In genomic region chr13:112678154-112678553, GRCm38 (mm10) we compare ENCODE assay signal across 11 mouse cellular contexts. TPM values are rescaled to one million over a fixed set of nuclear protein-coding genes. Genes with fewer than 3 reads are reported as not detected.
DNase-seq lines count a peak whose midpoint lies in the region; ATAC-seq and TF ChIP-seq lines count a peak whose summit lies in the region.
"Had no signal": no experiment of that assay in that cellular context is flagged by ENCODE, and none has a peak within 500 bp of the region (broad histone marks: within the 10 kb centered on the region; RNA-seq: fewer than 3 reads in every experiment).

No protein-coding gene starts in this region.

- no peak overlapping the region for H3K4me2 ChIP-seq in limb, embryonic 11.5 days (ENCODE audit: low read depth, severe bottlenecking)
- no peak overlapping the region for H3K4me2 ChIP-seq in CH12.LX (ENCODE audit: insufficient read depth, low read depth, poor library complexity, severe bottlenecking)
- H3K4me2 ChIP-seq in liver, postnatal 0 days (ENCODE audit: low read depth, low read length): no peak overlapping the region

- TF ChIP-seq CTCF in CH12.LX (conservative IDR thresholded peaks at IDR 0.05 in 1 of 2, IDR thresholded peaks at IDR 0.05 in 1 of 2; ENCODE audit: low read depth in 2 of 2, low read length in 2 of 2): peak in 1 of 2 experiments; percentile 50; a peak in 2 of 4 replicates
- peak; percentile 53 for TF ChIP-seq CTCF in liver, postnatal 0 days (IDR thresholded peaks at IDR 0.05; ENCODE audit: low read depth)

- no peak for TF ChIP-seq EP300 in CH12.LX (IDR thresholded peaks at IDR 0.05; ENCODE audit: low read length)
- no peak for TF ChIP-seq EP300 in liver, postnatal 0 days (IDR thresholded peaks at IDR 0.05; ENCODE audit: low read depth)

- no peaks in the 10 kb centered on the region for H3K4me1 ChIP-seq in limb, embryonic 11.5 days (ENCODE audit: control insufficient read depth, insufficient read depth, low read length)
- H3K4me1 ChIP-seq in limb, embryonic 10.5 days: no peaks in the 10 kb centered on the region
- H3K4me1 ChIP-seq in CH12.LX (ENCODE audit: control insufficient read depth in 1 of 2, insufficient read depth in 2 of 2): peaks cover 0 to 23% of the 10 kb centered on the region in 2 experiments; a peak in 2 of 4 replicates
- H3K4me1 ChIP-seq in liver, postnatal 0 days (ENCODE audit: insufficient read depth): no peaks in the 10 kb centered on the region

- H3K9ac ChIP-seq in limb, embryonic 11.5 days (ENCODE audit: low read length): no peak overlapping the region
- H3K9ac ChIP-seq in CH12.LX (ENCODE audit: insufficient read depth, low read depth): no peak overlapping the region
- H3K9ac ChIP-seq in liver, postnatal 0 days (replicated peaks): no peak overlapping the region

- no peaks in the 10 kb centered on the region for H3K27me3 ChIP-seq in limb, embryonic 11.5 days (ENCODE audit: control insufficient read depth, insufficient read depth, low read length)
- no peaks in the 10 kb centered on the region for H3K27me3 ChIP-seq in limb, embryonic 10.5 days (ENCODE audit: low read depth, poor library complexity, severe bottlenecking)
- no peaks in the 10 kb centered on the region for H3K27me3 ChIP-seq in CH12.LX (replicated peaks)
- no peaks in the 10 kb centered on the region for H3K27me3 ChIP-seq in liver, postnatal 0 days (ENCODE audit: insufficient read depth, low read length)

- in situ Hi-C loops in CH12.LX (cut with MboI; ENCODE audit: low pct_ligation_motif_present, low pct_unique_long_range_greater_than_20kb, low sequenced_read_pairs): loop anchor here (10.0 kb wide), 2 partner anchors 197 to 357 kb away; partner anchors contain the start of gene Cdc20b

- DNase-seq in limb, embryonic 11.5 days (ENCODE audit: low spot score): peak; percentile 25
- DNase-seq in limb, embryonic 10.5 days (ENCODE audit: low spot score): no peak
- DNase-seq in CH12.LX (ENCODE audit: extremely low read depth) (peak; percentile 42), MEL-GATA-1-ER (ENCODE audit: extremely low read depth, low read depth) (peak; percentile 29)
- DNase-seq in liver, postnatal 0 days: peak; percentile 34
- no peak for DNase-seq in urinary bladder, postnatal 36 days (ENCODE audit: low spot score in 2 of 2)
- no peak for DNase-seq in natural killer cell, adult 2 months (ENCODE audit: low spot score in 2 of 2)
- DNase-seq: adrenal gland, postnatal 10 days; lung, adult 18-20 months; right cerebral cortex, postnatal 14 days had no signal

- no peak overlapping the region for H3K4me3 ChIP-seq in limb, embryonic 11.5 days (ENCODE audit: low read depth, low read length)
- H3K4me3 ChIP-seq in limb, embryonic 10.5 days: no peak overlapping the region
- no peak overlapping the region for H3K4me3 ChIP-seq in CH12.LX (replicated peaks in 1 of 3; ENCODE audit: low read depth in 2 of 3, low read length in 2 of 3, poor library complexity in 1 of 3)
- H3K4me3 ChIP-seq in liver, postnatal 0 days (ENCODE audit: low read depth, low read length): no peak overlapping the region

- no peak for ATAC-seq in limb, embryonic 11.5 days (ENCODE audit: insufficient number of reproducible peaks, low FRiP score, low TSS enrichment, low read depth)
- ATAC-seq in liver, postnatal 0 days: no peak

- H3K79me2 ChIP-seq in CH12.LX (replicated peaks; ENCODE audit: control insufficient read depth, extremely low read depth, insufficient read depth, poor library complexity, severe bottlenecking): no peaks in the 10 kb centered on the region

- peak; percentile 29 for TF ChIP-seq RAD21 in CH12.LX (IDR thresholded peaks at IDR 0.05; ENCODE audit: low read depth, low read length)

- no peaks in the 10 kb centered on the region for H3K9me3 ChIP-seq in limb, embryonic 11.5 days (ENCODE audit: control insufficient read depth, low read length)
- no peaks in the 10 kb centered on the region for H3K9me3 ChIP-seq in limb, embryonic 10.5 days (replicated peaks)
- H3K9me3 ChIP-seq in CH12.LX (replicated peaks; ENCODE audit: low read length): peaks cover 3% of the 10 kb centered on the region
- no peaks in the 10 kb centered on the region for H3K9me3 ChIP-seq in liver, postnatal 0 days (ENCODE audit: low read length)

- dilution Hi-C loops in CH12.LX (cut with MboI; ENCODE audit: extremely low pct_ligation_motif_present, extremely low pct_unique_long_range_greater_than_20kb, low sequenced_read_pairs): no loop called here

- no peaks in the 10 kb centered on the region for H3K36me3 ChIP-seq in limb, embryonic 11.5 days (ENCODE audit: control insufficient read depth, insufficient read depth, low read length)
- H3K36me3 ChIP-seq in limb, embryonic 10.5 days: peaks cover 8% of the 10 kb centered on the region; the same call in 1 of the 2 replicates
- peaks cover 7 to 42% of the 10 kb centered on the region in 2 experiments for H3K36me3 ChIP-seq in CH12.LX (replicated peaks in 1 of 2; ENCODE audit: control insufficient read depth in 1 of 2, insufficient read depth in 1 of 2, low read length in 1 of 2)
- peaks cover 5% of the 10 kb centered on the region; the same call in 1 of the 2 replicates for H3K36me3 ChIP-seq in liver, postnatal 0 days (replicated peaks; ENCODE audit: insufficient read depth, low read length)

- TF ChIP-seq POLR2A in CH12.LX (IDR thresholded peaks at IDR 0.05; ENCODE audit: low read depth, low read length): no peak

- 92% methylated on average over 4 of the region's 4 CpGs for WGBS in limb, embryonic 11.5 days
- 89% methylated on average over 4 of the region's 4 CpGs for WGBS in limb, embryonic 10.5 days
- 93% methylated on average over 4 of the region's 4 CpGs for WGBS in liver, postnatal 0 days (ENCODE audit: insufficient replicate concordance)

- H3K27ac ChIP-seq in limb, embryonic 11.5 days (replicated peaks; ENCODE audit: low read depth, low read length): no peak overlapping the region
- no peak overlapping the region for H3K27ac ChIP-seq in limb, embryonic 10.5 days
- H3K27ac ChIP-seq in CH12.LX (ENCODE audit: insufficient read depth, low read depth): no peak overlapping the region
- H3K27ac ChIP-seq in liver, postnatal 0 days (ENCODE audit: low read depth): no peak overlapping the region

TF ChIP-seq in CH12.LX, 34 proteins besides CTCF, POLR2A, EP300 and RAD21:
- TF ChIP-seq SMC3 (IDR thresholded peaks at IDR 0.05; ENCODE audit: low read depth, low read length) (peak; percentile 44), JUN (IDR thresholded peaks at IDR 0.05; ENCODE audit: insufficient read depth, low read depth, low read length) (no peak)

RNA-seq across cellular contexts. Expression of gene Slc38a9, which starts 17.6 kb away (rescaled TPM):
- 11.7 and 13.2 TPM in 2 replicates for polyA plus RNA-seq in limb, embryonic 11.5 days (2014; fragmentation: Nextera tagmentation; extraction: Ambion mirVana)
- 9.6 and 12.8 TPM in 2 replicates for polyA plus RNA-seq in limb, embryonic 10.5 days (2016; fragmentation: Nextera tagmentation; extraction: Ambion mirVana)
- total RNA-seq in CH12.LX (2012; rRNA removed): 8.6 and 10.0 TPM in 2 replicates
- total RNA-seq in CH12.LX (2014; rRNA removed): 7.8 and 8.4 TPM in 2 replicates
- polyA plus RNA-seq in CH12.LX (2012; ENCODE audit: insufficient read length, low read depth): 9.6 and 10.4 TPM in 2 replicates
- 10.9 and 11.9 TPM in 2 replicates for polyA plus RNA-seq in liver, postnatal 0 days (2015; fragmentation: Nextera tagmentation; extraction: Ambion mirVana)

RNA-seq across cellular contexts. Expression of gene Ddx4, which starts 25.9 kb away (rescaled TPM):
- 0.31 and 0.37 TPM in 2 replicates for polyA plus RNA-seq in limb, embryonic 11.5 days (2014; fragmentation: Nextera tagmentation; extraction: Ambion mirVana)
- polyA plus RNA-seq in limb, embryonic 10.5 days (2016; fragmentation: Nextera tagmentation; extraction: Ambion mirVana): 0.29 and 0.33 TPM in 2 replicates
- total RNA-seq in CH12.LX (2012; rRNA removed): 0.04 and 0.08 TPM in 2 replicates
- total RNA-seq in CH12.LX (2014; rRNA removed): 0.35 and 0.49 TPM in 2 replicates
- polyA plus RNA-seq in CH12.LX (2012; ENCODE audit: insufficient read length, low read depth): 0.27 and 0.40 TPM in 2 replicates
- polyA plus RNA-seq in liver, postnatal 0 days (2015; fragmentation: Nextera tagmentation; extraction: Ambion mirVana): 0.09 and 0.14 TPM in 2 replicates
- total RNA-seq: gastrocnemius, adult 18-20 months had no signal

Comparison
In these comparisons a context has a peak if more than half of its experiments do, and no peak if none do; other contexts are left out.
1. DNase-seq: peak in limb, embryonic 11.5 days (single experiment), CH12.LX (single experiment), MEL-GATA-1-ER (single experiment) and liver, postnatal 0 days (single experiment); none in limb, embryonic 10.5 days (single experiment), urinary bladder, postnatal 36 days (0 of 2) and natural killer cell, adult 2 months (0 of 2).